Mouse (Mus musculus): ENCODE measurements around the gene Apoc1. TPM values are rescaled to one million over a fixed set of nuclear protein-coding genes. Genes with fewer than 3 reads are reported as not detected.
A peak's percentile ranks its signal among the peaks of the same experiment; 100 is the strongest.

Apoc1 gene
- total RNA-seq, 1 experiment from 2014 or later: not detected

DNA sequence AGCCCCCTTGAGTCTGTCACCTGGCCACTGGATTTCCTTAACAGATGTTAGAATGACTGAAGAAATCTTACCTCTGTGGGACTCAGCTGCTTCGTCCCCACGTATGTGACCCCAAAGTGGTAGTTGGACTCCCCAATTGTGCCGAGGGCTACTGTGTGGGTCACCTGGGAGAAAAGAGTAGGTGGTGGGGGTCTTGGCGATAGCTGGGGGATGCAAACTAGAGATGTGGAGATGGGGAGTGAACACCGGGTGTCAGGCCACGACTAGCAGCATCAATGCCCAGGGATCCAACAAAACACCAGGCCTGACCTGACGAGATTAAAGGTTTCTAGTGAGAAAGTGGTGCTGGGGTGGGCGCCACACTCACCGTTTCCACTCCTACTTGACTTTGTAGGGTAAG, 21.1 kb upstream of the Apoc1 start:
- no peak for ATAC-seq (replicated peaks in 1 of 2; ENCODE audit: insufficient read depth in 1 of 2, low FRiP score in 2 of 2, low TSS enrichment in 1 of 2, low read depth in 1 of 2, poor library complexity in 2 of 2, severe bottlenecking in 2 of 2)

DNA sequence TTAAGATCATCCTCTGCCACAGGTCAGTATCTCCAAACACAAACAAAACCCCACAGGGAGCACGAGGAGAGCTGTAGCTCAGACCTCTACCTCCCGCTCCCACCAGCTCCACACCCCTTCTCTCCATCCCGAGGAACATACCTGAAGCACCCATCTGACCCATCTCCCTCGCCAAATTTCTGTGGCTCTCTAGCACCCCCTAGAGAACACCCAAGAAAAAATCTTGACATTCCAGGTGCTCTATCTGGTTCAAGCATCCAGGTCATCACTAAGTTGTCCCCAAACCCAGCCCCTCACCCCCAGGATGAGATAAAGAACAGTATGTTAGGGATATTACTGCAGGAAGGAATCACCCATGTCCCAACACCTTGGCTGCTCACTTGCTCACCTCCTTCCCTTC, 20.7 kb upstream of the Apoc1 start:
- no peak for ATAC-seq (replicated peaks in 1 of 2; ENCODE audit: insufficient read depth in 1 of 2, low FRiP score in 2 of 2, low TSS enrichment in 1 of 2, low read depth in 1 of 2, poor library complexity in 2 of 2, severe bottlenecking in 2 of 2)

DNA sequence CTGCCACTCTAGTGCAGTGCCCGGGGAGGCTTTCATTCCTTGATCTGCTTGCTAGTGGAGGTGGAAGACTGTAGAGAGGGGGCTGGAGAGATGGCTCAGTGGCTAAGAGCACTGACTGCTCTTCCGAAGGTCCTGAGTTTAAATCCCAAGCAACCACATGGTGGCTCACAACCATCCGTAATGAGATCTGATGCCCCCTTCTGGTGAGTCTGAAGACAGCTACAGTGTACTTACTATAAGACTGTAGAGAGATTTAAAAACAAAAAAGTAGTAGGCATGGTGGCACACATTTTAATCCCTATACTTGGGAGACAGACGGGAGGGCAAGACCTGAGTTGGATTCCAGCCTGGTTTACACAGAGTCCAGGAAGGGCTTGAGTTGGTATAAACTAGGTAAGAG, 20.0 kb upstream of the Apoc1 start:
- ATAC-seq (replicated peaks in 1 of 2; ENCODE audit: insufficient read depth in 1 of 2, low FRiP score in 2 of 2, low TSS enrichment in 1 of 2, low read depth in 1 of 2, poor library complexity in 2 of 2, severe bottlenecking in 2 of 2): no peak

DNA sequence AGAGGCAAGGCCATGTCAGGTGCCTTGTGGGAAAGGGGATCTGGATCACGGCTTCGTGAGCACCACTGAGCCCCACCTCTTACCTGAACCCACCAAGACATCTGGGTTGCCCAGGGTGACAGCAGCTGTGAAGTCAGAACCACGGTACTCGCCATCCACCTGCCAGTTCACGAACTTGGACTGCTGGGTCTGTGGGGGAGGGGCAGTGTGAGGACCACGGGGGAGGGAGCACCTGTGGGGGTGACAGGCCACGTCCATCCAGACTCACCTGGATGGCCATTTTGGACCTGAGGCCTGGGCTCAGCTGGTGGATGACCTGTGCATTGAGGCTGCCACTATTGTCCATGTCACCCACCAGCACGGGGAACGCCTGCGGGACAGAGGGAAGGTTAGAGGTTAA, 18.2 kb upstream of the Apoc1 start:
- ATAC-seq (replicated peaks in 1 of 2; ENCODE audit: insufficient read depth in 1 of 2, low FRiP score in 2 of 2, low TSS enrichment in 1 of 2, low read depth in 1 of 2, poor library complexity in 2 of 2, severe bottlenecking in 2 of 2): no peak

DNA sequence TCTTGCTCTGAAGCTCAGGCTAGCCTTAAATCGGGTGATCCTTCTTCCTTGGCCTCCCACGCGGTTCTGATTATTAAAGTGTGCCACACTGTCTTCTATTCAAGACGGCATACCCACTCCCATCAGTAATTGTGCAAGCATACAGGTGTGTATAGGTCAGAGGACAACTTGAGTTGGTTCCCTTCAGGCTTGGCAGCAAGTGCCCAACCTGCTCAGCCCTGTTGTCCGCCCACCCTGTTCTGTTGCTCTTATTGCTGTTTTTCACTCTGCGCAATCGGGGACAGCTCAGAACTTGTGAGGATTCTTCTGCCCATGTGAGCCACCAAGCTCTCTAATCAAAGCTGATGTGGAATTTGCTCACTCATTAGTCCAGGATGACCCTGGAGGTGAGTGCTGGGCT, 12.8 kb upstream of the Apoc1 start:
- no peak for ATAC-seq (replicated peaks in 1 of 2; ENCODE audit: insufficient read depth in 1 of 2, low FRiP score in 2 of 2, low TSS enrichment in 1 of 2, low read depth in 1 of 2, poor library complexity in 2 of 2, severe bottlenecking in 2 of 2)

DNA sequence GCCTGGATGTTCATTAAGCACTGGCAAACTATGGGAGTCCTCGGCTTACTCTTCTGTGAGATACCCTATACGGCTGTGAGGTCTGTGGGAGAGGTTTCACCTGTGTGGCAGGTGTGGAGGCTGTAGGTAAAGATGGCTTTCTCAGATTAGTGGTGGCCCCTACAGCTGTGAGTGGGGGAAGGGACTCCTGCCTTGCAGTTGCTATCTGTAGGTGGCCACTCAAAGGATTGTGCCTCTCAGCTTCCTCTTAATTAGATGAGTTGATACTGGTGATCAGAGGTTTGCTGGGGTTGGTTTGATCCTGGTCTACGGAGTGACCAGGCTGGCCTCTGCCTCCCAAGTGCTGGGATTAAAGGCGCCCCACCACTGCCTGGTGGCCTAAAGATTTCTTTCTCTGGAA, 12.0 kb upstream of the Apoc1 start:
- no peak for ATAC-seq (replicated peaks in 1 of 2; ENCODE audit: insufficient read depth in 1 of 2, low FRiP score in 2 of 2, low TSS enrichment in 1 of 2, low read depth in 1 of 2, poor library complexity in 2 of 2, severe bottlenecking in 2 of 2)

DNA sequence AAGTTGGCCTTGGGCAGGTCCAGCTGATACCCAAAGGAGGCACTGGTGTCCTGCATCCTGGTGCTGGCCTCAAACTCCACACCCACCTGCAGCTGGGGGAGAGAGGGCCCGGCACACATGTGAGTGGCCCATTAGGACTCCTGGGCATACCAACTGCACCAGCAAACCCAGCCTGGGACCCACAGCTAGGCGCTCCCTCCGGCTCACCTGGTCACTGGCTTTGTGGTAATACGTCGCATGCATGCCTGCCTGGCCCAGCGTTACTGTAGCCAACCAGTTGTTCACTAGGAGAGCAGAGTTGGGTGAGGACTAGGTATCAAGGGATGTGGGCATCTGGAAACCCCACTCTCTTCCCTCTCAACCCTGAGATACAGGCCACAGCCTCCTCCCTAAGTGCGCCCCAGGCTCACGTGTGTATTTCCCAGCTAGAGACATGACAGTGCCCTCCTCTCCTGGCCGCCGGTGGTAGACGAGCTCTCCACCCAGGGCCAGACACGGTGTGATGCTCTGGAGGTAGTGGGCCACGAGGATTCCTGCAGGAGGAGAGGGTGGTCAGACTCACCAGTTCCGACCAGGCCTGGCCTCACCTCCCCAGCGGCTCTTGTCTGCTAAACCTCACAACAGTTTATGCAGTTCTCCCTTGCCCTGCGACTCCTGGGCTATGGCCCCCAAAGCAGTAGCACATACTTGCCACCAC, 10.5 kb upstream of the Apoc1 start:
- no peak for ATAC-seq (replicated peaks in 1 of 2; ENCODE audit: insufficient read depth in 1 of 2, low FRiP score in 2 of 2, low TSS enrichment in 1 of 2, low read depth in 1 of 2, poor library complexity in 2 of 2, severe bottlenecking in 2 of 2)

DNA sequence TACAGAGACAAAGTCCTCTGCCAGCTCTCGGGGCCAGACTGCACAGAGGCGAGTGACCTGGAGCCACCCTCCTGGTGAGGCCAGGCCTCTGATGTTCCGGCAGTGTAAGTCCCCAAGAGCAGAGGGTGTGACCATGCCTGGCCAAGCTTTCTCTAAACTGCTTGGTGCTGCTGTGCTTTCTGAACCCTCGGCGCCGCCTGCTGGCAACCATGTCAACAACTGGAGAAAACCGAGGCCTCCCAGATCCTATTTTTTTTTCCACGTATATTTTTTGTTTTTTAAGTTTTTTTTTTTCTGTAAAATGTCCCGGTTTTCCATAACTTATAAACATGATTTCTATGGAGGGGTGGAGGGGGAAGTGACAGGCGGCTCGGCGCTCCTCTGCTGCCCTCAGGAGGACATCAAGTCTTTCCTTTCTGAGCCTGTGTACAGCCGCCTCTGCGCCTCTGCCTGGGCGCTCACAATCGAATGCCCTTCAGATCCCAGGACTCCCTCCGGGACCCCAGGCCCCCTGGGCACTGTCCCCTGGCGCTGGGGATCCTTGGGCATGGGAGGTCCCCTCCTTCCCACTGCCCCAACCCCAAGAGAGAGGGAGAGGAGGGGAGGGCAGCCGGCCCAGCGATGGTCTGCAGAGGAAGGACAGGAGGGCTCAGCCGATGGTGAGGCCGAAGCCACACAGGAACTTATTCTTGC, 8.8 kb upstream of the Apoc1 start:
- ATAC-seq (replicated peaks in 1 of 2; ENCODE audit: insufficient read depth in 1 of 2, low FRiP score in 2 of 2, low TSS enrichment in 1 of 2, low read depth in 1 of 2, poor library complexity in 2 of 2, severe bottlenecking in 2 of 2): peak; percentile 22 to 42; a peak in 1 of 4 replicates

DNA sequence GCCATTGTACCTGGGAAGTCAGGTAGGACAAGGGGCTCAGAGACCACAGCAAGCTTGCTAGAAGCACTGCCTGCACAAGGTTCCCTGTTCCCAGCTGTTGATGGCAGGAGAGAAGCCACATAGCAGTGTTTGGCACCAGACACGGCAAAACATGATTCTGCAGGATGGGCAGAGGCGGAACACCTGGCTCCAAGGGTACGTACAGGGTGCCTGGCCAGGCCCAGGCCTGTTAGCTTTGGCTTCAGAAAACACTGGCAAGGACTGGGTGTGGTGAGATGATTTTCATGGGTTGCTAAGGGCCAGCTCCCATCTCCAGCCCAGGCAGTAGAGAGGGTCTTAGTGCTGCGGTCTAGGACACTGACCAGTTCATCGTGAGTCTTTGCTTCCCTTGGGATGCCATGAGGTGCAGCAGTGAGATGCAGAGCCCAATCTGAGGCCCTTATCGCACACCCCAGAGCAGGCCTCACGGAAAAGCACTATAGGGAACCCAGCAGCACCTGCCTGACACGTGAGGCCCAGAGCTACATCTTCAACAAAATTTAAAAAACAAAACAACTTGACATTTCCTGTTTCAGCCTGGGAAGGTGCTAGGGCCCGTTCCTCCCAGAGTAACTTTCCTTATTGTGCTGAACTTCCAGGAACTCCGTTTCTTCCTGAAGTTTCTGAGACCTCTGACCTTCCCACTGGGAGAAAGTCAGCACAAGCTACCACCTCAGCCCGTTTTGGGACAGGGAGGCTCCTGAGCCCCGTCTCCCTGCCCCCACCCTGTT, 8.0 kb upstream of the Apoc1 start:
- no peak for ATAC-seq (replicated peaks in 1 of 2; ENCODE audit: insufficient read depth in 1 of 2, low FRiP score in 2 of 2, low TSS enrichment in 1 of 2, low read depth in 1 of 2, poor library complexity in 2 of 2, severe bottlenecking in 2 of 2)

DNA sequence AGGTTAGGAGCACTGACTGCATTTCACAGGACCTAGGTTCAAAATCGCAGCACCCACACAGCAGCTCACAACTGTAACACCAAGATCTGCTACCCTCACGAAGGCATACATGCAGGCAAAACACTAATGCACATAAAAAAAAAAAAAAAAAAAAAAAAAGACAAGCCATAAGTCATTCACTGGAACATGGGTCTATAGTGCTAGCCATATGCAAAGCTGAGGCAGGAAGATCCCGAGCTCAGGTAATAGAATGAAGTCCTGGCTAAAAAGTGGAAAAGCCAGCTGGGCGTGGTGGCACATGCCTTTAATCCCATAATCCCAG, 7.3 kb upstream of the Apoc1 start:
- no peak for ATAC-seq (replicated peaks in 1 of 2; ENCODE audit: insufficient read depth in 1 of 2, low FRiP score in 2 of 2, low TSS enrichment in 1 of 2, low read depth in 1 of 2, poor library complexity in 2 of 2, severe bottlenecking in 2 of 2)

DNA sequence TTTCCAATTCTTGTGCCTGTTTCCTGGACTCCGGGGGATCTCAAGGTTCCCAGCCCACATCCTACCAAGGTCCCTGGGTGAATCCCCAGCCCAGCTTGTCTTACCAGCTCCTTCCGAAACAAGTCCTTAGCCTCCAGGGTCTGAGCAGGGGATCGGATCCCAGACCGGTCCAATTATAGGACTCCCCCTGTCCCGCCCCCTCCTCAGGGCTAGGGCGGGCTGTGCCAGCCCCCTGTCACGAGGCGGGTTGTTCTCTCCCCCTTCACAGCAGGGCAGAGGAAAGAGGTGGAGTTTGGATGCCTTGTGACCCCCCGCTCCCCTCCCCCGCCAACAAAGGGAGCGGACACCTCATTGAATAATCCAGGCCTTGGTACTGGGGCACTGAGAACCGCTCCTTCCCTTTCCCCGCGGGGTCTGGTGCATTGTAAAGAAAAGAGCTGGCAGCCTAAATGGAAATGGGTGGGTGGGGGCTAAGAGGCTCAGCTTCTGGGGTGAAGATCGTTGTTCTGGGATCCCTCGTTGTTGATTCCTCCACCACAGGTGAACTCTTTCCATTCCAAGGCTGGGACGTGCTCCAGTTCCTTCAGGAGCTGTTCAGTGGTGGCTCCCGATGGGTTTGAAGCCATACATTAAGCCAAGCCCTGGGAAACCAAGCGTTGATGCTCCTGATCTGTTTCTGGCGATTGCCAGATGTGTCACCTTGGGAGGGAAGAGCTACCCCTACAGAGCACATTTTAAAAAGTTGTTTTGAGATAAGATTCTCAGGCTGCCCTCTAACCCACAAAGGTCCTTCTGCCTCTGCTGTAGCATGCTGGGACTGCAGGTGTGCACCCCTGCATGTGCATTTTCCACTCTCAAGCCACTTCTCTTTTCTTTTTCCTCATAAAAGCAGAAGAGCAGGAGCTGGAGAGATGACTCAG, 6.7 kb upstream of the Apoc1 start, which contains the start of gene Apoe:
Gene Apoe (minus strand): TSS at position 282 of the 920 bp plus-strand sequence.
- peak; percentile 52 to 63 for ATAC-seq (replicated peaks in 1 of 2; ENCODE audit: insufficient read depth in 1 of 2, low FRiP score in 2 of 2, low TSS enrichment in 1 of 2, low read depth in 1 of 2, poor library complexity in 2 of 2, severe bottlenecking in 2 of 2)

DNA sequence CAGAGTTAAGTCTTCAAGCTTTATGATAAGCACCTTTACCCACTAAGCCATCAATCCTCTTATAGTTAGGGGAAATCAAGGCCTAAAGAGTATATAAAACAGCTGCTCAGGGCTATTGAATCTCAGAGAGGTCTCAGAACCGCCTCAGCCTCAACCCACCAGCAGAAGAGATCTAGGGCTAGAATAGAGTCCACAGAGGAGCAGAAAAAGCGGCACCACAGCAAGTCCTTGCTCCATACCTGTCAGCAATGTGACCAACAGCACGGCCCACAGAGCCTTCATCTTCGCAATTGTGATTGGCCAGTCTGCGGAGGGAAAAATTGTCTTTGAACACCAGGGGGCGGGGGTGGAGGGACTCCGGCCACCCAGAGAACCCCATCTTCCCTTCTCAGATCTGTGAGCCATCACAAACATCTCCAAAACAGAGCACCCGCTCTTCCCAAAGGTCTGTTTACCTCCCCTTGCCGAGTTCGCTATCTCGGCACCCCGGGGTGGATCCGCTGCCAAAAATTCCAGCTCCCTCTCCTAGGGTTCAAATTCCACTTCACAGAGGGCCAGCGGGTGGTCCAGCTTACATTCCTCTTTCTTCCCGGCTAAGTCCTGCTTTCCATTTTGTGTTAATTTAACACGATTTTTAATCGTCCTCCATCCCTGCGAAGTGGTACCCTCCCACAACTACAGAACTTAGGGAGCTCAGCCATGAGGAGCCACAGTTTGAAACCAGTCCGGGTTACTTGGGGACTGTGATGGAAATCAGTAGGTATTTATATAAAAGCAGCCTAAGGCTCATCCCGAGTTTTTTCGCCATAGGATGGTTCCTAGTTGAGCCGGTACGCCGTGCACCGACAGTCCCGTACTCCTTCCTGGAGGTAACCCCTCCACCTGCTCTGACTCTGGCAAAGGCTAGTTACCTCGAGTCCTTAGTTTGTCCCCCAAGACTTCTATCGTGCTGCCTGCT, 5.8 kb upstream of the Apoc1 start:
- peak in 1 of 2 experiments; percentile 16; a peak in 1 of 4 replicates for ATAC-seq (replicated peaks in 1 of 2; ENCODE audit: insufficient read depth in 1 of 2, low FRiP score in 2 of 2, low TSS enrichment in 1 of 2, low read depth in 1 of 2, poor library complexity in 2 of 2, severe bottlenecking in 2 of 2)

DNA sequence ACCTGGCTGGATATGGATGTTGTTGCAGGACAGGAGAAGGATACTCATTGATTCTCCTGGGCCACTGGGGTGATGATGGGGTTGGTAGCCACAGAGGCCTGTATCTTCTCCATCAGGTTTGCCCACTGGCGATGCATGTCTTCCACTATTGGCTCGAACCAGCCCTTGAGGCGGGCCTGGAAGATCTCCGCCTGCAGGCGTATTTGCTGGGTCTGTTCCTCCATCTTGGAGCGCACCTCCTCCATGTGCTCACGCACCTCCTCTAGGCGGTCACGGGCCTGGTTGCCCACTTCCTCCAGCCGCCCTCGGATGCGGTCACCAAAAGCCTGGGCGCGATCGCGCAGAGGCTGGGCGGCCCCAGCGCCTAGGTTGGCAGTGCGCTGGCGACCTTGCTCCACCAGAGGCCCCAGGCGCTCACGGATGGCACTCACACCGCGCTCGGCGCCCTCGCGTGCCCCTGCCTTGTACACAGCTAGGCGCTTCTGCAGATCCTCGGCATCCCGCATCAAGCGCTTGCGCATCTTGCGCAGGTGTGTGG, 3.9 kb upstream of the Apoc1 start:
- no peak for ATAC-seq (replicated peaks in 1 of 2; ENCODE audit: insufficient read depth in 1 of 2, low FRiP score in 2 of 2, low TSS enrichment in 1 of 2, low read depth in 1 of 2, poor library complexity in 2 of 2, severe bottlenecking in 2 of 2)

DNA sequence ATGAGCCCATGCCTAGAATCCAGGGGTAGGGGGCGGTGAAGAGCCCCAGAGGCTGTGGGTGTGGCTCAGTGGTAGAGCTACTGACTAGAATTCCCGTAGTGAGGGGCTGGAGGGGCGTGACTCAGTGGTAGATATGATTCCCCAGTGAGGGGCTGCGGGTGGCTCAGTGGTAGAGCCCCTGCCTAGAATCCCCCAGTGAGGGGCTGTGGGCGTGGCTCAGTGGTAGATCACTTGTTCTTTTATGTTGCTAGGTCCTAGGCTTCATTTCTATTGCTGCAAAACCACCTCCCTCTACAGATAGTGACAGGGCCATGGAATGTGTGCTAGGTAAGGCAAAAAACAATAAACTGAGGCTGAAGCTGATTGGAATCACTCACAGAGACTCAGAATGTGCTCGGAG, 3.4 kb upstream of the Apoc1 start:
- ATAC-seq (replicated peaks in 1 of 2; ENCODE audit: insufficient read depth in 1 of 2, low FRiP score in 2 of 2, low TSS enrichment in 1 of 2, low read depth in 1 of 2, poor library complexity in 2 of 2, severe bottlenecking in 2 of 2): no peak

DNA sequence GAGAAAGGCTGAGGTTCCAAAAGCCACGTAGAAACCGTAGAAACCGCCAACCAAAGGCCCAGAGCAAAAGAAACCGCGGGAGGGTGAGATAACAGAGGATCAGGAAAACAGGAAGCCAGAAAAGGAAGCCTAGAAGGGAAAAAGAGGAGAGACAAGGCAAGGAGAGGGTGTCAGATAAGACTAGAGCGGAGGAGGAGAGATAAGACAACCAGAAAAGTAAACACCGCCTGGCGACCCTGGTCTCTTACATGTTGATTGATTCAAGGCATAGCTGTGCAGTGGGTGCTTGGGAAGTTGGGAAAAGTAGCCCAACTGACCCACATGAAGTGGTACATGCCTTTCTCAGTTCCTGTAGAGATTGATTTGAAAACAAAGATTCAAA, 2.7 kb upstream of the Apoc1 start:
- no peak for ATAC-seq (replicated peaks in 1 of 2; ENCODE audit: insufficient read depth in 1 of 2, low FRiP score in 2 of 2, low TSS enrichment in 1 of 2, low read depth in 1 of 2, poor library complexity in 2 of 2, severe bottlenecking in 2 of 2)

All from hematopoietic stem cell, adult 5-6 weeks (primary cell).